Mouse (Mus musculus): ENCODE results near the gene Trap1a. TPM values are rescaled to one million over a fixed set of nuclear protein-coding genes. Genes with fewer than 3 reads are reported as not detected.
"Not testable (repeated sequence)": the region's sequence is repeated elsewhere in the genome, so short reads cannot be mapped to it uniquely, and the experiment has no call there.

Trap1a gene
- not detected for total RNA-seq (2021)

- no peak for DNase-seq (ENCODE audit: low spot score in 2 of 2)
These were observed at the start of gene Trap1a for GRCm38 (mm10) chrX:139333263-139333994. TSS of gene Trap1a (plus strand) at chrX:139333683.

GRCm38 (mm10) chrX:139293114-139293513, 40.4 kb upstream of the Trap1a start:
- intact Hi-C loops (cut with DNase I), result no loop called here

More at GRCm38 (mm10) chrX:139333263-139333994, at the start of gene Trap1a:
- intact Hi-C loops (cut with DNase I), result loop anchor here (5.0 kb wide), 1 partner anchor 69 kb away; no protein-coding TSS in a partner anchor

GRCm38 (mm10) chrX:139295325-139295724, 38.2 kb upstream of the Trap1a start:
- DNase-seq (ENCODE audit: low spot score in 2 of 2), result no peak
- intact Hi-C loops (cut with DNase I), result no loop called here

More at GRCm38 (mm10) chrX:139293114-139293513, 40.4 kb upstream of the Trap1a start:
- DNase-seq (ENCODE audit: low spot score in 2 of 2), result no peak

- DNase-seq (ENCODE audit: low spot score in 2 of 2); intact Hi-C loops (cut with DNase I): not testable (repeated sequence)
These were observed 16.1 kb upstream of the Trap1a start for GRCm38 (mm10) chrX:139317356-139317755.

GRCm38 (mm10) chrX:139332583-139332982, 900 bp upstream of the Trap1a start:
- DNase-seq (ENCODE audit: low spot score in 2 of 2), result no peak
- intact Hi-C loops (cut with DNase I), result loop anchor here (5.0 kb wide), 1 partner anchor 70 kb away; no protein-coding TSS in a partner anchor

GRCm38 (mm10) chrX:139334504-139335418, 1.3 kb downstream of the Trap1a start:
- DNase-seq (ENCODE audit: low spot score in 2 of 2), result no peak
- intact Hi-C loops (cut with DNase I), result loop anchor here (5.0 kb wide), 1 partner anchor 68 kb away; no protein-coding TSS in a partner anchor

GRCm38 (mm10) chrX:139335419-139336074, 2.1 kb downstream of the Trap1a start:
- DNase-seq (ENCODE audit: low spot score in 2 of 2), result no peak
- intact Hi-C loops (cut with DNase I), result no loop called here

- intact Hi-C loops (cut with DNase I), result no loop called here
- no peak for DNase-seq (ENCODE audit: low spot score in 2 of 2)
These were observed 6.1 kb downstream of the Trap1a start for GRCm38 (mm10) chrX:139339553-139339952.

- intact Hi-C loops (cut with DNase I), result no loop called here
These were observed 7.7 kb downstream of the Trap1a start for GRCm38 (mm10) chrX:139341185-139341584.

GRCm38 (mm10) chrX:139352192-139352772, 18.8 kb downstream of the Trap1a start:
- intact Hi-C loops (cut with DNase I), result no loop called here

More at GRCm38 (mm10) chrX:139341185-139341584, 7.7 kb downstream of the Trap1a start:
- no peak for DNase-seq (ENCODE audit: low spot score in 2 of 2)

GRCm38 (mm10) chrX:139357639-139358260, 24.3 kb downstream of the Trap1a start:
- DNase-seq (ENCODE audit: low spot score in 2 of 2), result no peak
- intact Hi-C loops (cut with DNase I), result no loop called here

More at GRCm38 (mm10) chrX:139352192-139352772, 18.8 kb downstream of the Trap1a start:
- DNase-seq (ENCODE audit: low spot score in 2 of 2), result no peak

- no peak for DNase-seq (ENCODE audit: low spot score in 2 of 2)
- intact Hi-C loops (cut with DNase I), result no loop called here
These were observed 24.9 kb downstream of the Trap1a start for GRCm38 (mm10) chrX:139358361-139358760.

- DNase-seq (ENCODE audit: low spot score in 2 of 2), result no peak
- intact Hi-C loops (cut with DNase I), result no loop called here
These were observed 33.5 kb downstream of the Trap1a start for GRCm38 (mm10) chrX:139366837-139367528.

- intact Hi-C loops (cut with DNase I), result no loop called here
- no peak for DNase-seq (ENCODE audit: low spot score in 2 of 2)
These were observed 34.0 kb downstream of the Trap1a start for GRCm38 (mm10) chrX:139367529-139367908.

GRCm38 (mm10) chrX:139369122-139369521, 35.6 kb downstream of the Trap1a start:
- intact Hi-C loops (cut with DNase I), result no loop called here
- DNase-seq (ENCODE audit: low spot score in 2 of 2), result no peak

GRCm38 (mm10) chrX:139372665-139373064, 39.2 kb downstream of the Trap1a start:
- intact Hi-C loops (cut with DNase I), result loop anchor here (5.0 to 10.0 kb wide), 3 partner anchors 155 to 462 kb away; no protein-coding TSS in a partner anchor
- no peak for DNase-seq (ENCODE audit: low spot score in 2 of 2)

Data from left cerebral cortex, postnatal 36 days (tissue).